Mouse (Mus musculus) central nervous system, embryonic 14 days (tissue): ENCODE data around the gene Pax2. TPM values are rescaled to one million over a fixed set of nuclear protein-coding genes. Genes with fewer than 3 reads are reported as not detected.

Experiments used
- polyA plus RNA-seq: library from polyadenylated mRNA; depleted of rRNA; stranded (reverse); fragments of >200 nt; gene quantifications from 2 replicates; pipeline ENCODE4 v1.2.3, GENCODE M21; 2012; rRNA removed

The Pax2 gene
- 7.1 and 11.3 TPM in 2 replicates for polyA plus RNA-seq

DNA sequence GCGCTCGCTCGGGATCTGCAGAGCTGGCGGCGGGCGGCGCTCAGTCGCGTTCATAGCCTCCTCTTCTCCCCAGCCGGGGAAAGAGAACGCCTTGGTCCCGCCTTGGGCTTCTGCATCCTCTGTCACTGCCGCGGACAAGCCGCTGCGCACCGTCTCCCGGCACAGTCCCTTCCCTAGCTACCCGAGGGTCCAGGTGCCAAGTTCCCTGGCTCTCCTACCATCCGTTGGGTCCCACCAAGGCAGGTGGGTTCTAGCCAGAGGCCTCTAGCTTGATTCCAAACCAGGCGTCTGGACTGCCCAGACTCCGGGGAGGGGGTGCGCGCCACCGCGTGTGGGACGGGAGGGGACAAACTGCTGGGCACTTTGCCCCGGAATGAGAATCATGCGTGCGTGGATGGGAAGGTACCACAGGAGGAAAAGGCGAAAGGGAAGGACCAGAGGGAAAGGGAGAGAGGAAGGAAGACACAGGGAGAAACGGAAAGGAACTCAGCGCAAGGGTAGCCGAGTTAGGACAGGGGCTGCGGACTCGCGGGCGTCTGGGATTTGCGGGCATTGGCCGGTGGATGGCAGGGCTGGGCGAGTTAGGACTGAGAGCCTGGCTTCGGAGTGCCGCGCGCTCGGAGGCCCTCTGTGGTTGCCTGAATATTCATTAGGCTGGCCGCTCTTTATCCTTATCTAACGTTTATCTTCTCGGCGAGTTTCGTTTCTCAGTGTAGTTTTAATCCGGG is at the start of gene Pax2:
Gene Pax2, plus strand, starts transcription at position 353 of the 728 bp plus-strand sequence.

Other genes starting within 250 kb of the Pax2 start
- gene Sec31b, start 210.2 kb upstream of the Pax2 start, polyA plus RNA-seq, result 0.32 and 0.59 TPM in 2 replicates
- not detected in 2 replicates for gene Gm20538, start 203.2 kb upstream of the Pax2 start, polyA plus RNA-seq
- gene Ndufb8, start 200.6 kb upstream of the Pax2 start, polyA plus RNA-seq, result 379 and 416 TPM in 2 replicates
- 27.1 and 28.9 TPM in 2 replicates for gene Hif1an, start 193.2 kb upstream of the Pax2 start, polyA plus RNA-seq
- 45.7 and 46.5 TPM in 2 replicates for gene Slf2, start 175.1 kb downstream of the Pax2 start, polyA plus RNA-seq
- 173 and 175 TPM in 2 replicates for gene Sema4g, start 233.1 kb downstream of the Pax2 start, polyA plus RNA-seq
- 16.9 and 18.3 TPM in 2 replicates for gene Twnk, start 249.6 kb downstream of the Pax2 start, polyA plus RNA-seq